Mouse (Mus musculus) kidney, adult 2 months (tissue): ENCODE data around the gene Klhdc1. TPM values are rescaled to one million over a fixed set of nuclear protein-coding genes. Genes with fewer than 3 reads are reported as not detected.

Experiments
- DNase-seq: peaks from one replicate; pipeline ENCODE4 v3.0.0; 2021
- H3K27ac ChIP-seq: fragments of 200-500 bp; 2 replicates; pipeline ENCODE4 v1.5.1; 2012; ENCODE audit warnings: low read depth, low read length, control low read depth, inconsistent platforms; ENCODE audit not compliant: insufficient read depth
- H3K27me3 ChIP-seq: fragments of 200-500 bp; replicated peaks from 2 replicates; pipeline ENCODE4 v1.6.1; 2012; ENCODE audit warnings: mild to moderate bottlenecking, moderate library complexity, low read length, inconsistent platforms; ENCODE audit not compliant: control insufficient read depth, insufficient read depth
- H3K36me3 ChIP-seq: fragments of 200-500 bp; 2 replicates; pipeline ENCODE4 v1.6.1; 2012; ENCODE audit warnings: mild to moderate bottlenecking, moderate library complexity, low read length, inconsistent platforms; ENCODE audit not compliant: control insufficient read depth, insufficient read depth
- H3K4me1 ChIP-seq: fragments of 200-500 bp; 2 replicates; pipeline ENCODE4 v1.6.1; 2011; ENCODE audit warnings: low read length; ENCODE audit not compliant: control insufficient read depth, insufficient read depth
- H3K4me3 ChIP-seq: fragments of 200-500 bp; 2 replicates; pipeline ENCODE4 v1.5.1; 2011; ENCODE audit warnings: mild to moderate bottlenecking, low read depth, low read length, control low read depth; ENCODE audit not compliant: insufficient read depth
- CTCF ChIP-seq: fragments of 200-500 bp; conservative IDR thresholded peaks from 2 replicates; pipeline ENCODE4 v1.5.1; 2011; ENCODE audit warnings: low read depth, mild to moderate bottlenecking, control low read depth, low read length, moderate library complexity, mixed read lengths; ENCODE audit not compliant: insufficient read depth, insufficient read length
- POLR2A ChIP-seq: fragments of 200-500 bp; IDR thresholded peaks from one replicate; pipeline ENCODE4 v1.6.1; 2011; ENCODE audit warnings: low read depth, low read length, control low read depth
- WGBS: fragments of 180-500 bp; shearing (Covaris S2); methylation state at CpG from one replicate; pipeline ENCODE4 v1.1.7; 2018; 5-methylcytosine and 5-hydroxymethylcytosine counted together
- polyA plus RNA-seq: library from polyadenylated mRNA; depleted of rRNA; stranded (reverse); fragments of >200 nt; gene quantifications from 2 replicates; pipeline ENCODE4 v1.2.3, GENCODE M21; 2012

The Klhdc1 gene
- polyA plus RNA-seq, 1 experiment = 5.9 TPM

- no peak overlapping the region for H3K27ac ChIP-seq
- H3K4me3 ChIP-seq = no peak overlapping the region
- TF ChIP-seq POLR2A (no peak), CTCF (no peak)
- H3K27me3 ChIP-seq = no peaks in the 10 kb centered on the region
- H3K4me1 ChIP-seq = no peaks in the 10 kb centered on the region
- WGBS = 85% methylated on average over 11 of the region's 11 CpGs
- no peak for DNase-seq
- H3K36me3 ChIP-seq = no peaks in the 10 kb centered on the region
These were observed 16.9 kb downstream of the Klhdc1 start for GRCm38 (mm10) chr12:69257836-69258235.

GRCm38 (mm10) chr12:69262251-69262650 is 21.3 kb downstream of the Klhdc1 start:
- Histone ChIP-seq H3K36me3 (no peaks in the 10 kb centered on the region), H3K4me3 (no peak overlapping the region), H3K27me3 (no peaks in the 10 kb centered on the region), H3K4me1 (no peaks in the 10 kb centered on the region), H3K27ac (no peak overlapping the region)
- WGBS = 94% methylated on average over 5 of the region's 5 CpGs
- no peak for DNase-seq
- TF ChIP-seq CTCF (no peak), POLR2A (no peak)

GRCm38 (mm10) chr12:69265031-69265430 is 24.1 kb downstream of the Klhdc1 start:
- H3K36me3 ChIP-seq = no peaks in the 10 kb centered on the region
- H3K27ac ChIP-seq = no peak overlapping the region
- no peak for DNase-seq
- no peaks in the 10 kb centered on the region for H3K4me1 ChIP-seq
- 87% methylated on average over 3 of the region's 3 CpGs for WGBS
- no peaks in the 10 kb centered on the region for H3K27me3 ChIP-seq
- TF ChIP-seq CTCF (no peak), POLR2A (no peak)
- H3K4me3 ChIP-seq = no peak overlapping the region

GRCm38 (mm10) chr12:69267956-69268632 is 27.1 kb downstream of the Klhdc1 start:
- Histone ChIP-seq H3K27me3 (no peaks in the 10 kb centered on the region), H3K36me3 (no peaks in the 10 kb centered on the region), H3K27ac (no peak overlapping the region), H3K4me1 (no peaks in the 10 kb centered on the region), H3K4me3 (no peak overlapping the region)
- WGBS = 78% methylated on average over 11 of the region's 11 CpGs
- no peak for TF ChIP-seq POLR2A
- TF ChIP-seq CTCF = no peak
- no peak for DNase-seq

- Histone ChIP-seq H3K27me3 (no peaks in the 10 kb centered on the region), H3K27ac (no peak overlapping the region), H3K4me3 (no peak overlapping the region), H3K4me1 (no peaks in the 10 kb centered on the region), H3K36me3 (no peaks in the 10 kb centered on the region)
- TF ChIP-seq POLR2A = no peak
- WGBS = 89% methylated on average over 2 of the region's 2 CpGs
- no peak for DNase-seq
These were observed 28.0 kb downstream of the Klhdc1 start for GRCm38 (mm10) chr12:69268956-69269355.

- Histone ChIP-seq H3K4me1 (no peaks in the 10 kb centered on the region), H3K27me3 (no peaks in the 10 kb centered on the region), H3K36me3 (no peaks in the 10 kb centered on the region), H3K27ac (no peak overlapping the region), H3K4me3 (no peak overlapping the region)
- DNase-seq = no peak
- TF ChIP-seq POLR2A = no peak
- no peak for TF ChIP-seq CTCF
- 32% methylated on average over 1 of the region's 1 CpGs for WGBS
These were observed 39.0 kb downstream of the Klhdc1 start for GRCm38 (mm10) chr12:69279931-69280469.

GRCm38 (mm10) chr12:69280915-69281314 is 39.9 kb downstream of the Klhdc1 start:
- WGBS = 95% methylated on average over 3 of the region's 3 CpGs
- no peak for DNase-seq
- H3K4me3 ChIP-seq = no peak overlapping the region
- no peaks in the 10 kb centered on the region for H3K36me3 ChIP-seq
- H3K27ac ChIP-seq = no peak overlapping the region
- TF ChIP-seq CTCF = no peak
- no peaks in the 10 kb centered on the region for H3K27me3 ChIP-seq
- no peaks in the 10 kb centered on the region for H3K4me1 ChIP-seq
